Mouse (Mus musculus) bone marrow macrophage, adult 2 months (primary cell): ENCODE data around the gene Znrd1.

ENCODE experiments used
- CTCF ChIP-seq: IDR thresholded peaks from 2 replicates; pipeline ENCODE4 v1.5.1; 2012; ENCODE audit warnings: low read depth, mild to moderate bottlenecking, low read length, moderate library complexity
- POLR2A ChIP-seq: IDR thresholded peaks from 2 replicates; pipeline ENCODE4 v1.6.1; 2012; ENCODE audit warnings: mild to moderate bottlenecking, low read depth, low read length, borderline replicate concordance

DNA sequence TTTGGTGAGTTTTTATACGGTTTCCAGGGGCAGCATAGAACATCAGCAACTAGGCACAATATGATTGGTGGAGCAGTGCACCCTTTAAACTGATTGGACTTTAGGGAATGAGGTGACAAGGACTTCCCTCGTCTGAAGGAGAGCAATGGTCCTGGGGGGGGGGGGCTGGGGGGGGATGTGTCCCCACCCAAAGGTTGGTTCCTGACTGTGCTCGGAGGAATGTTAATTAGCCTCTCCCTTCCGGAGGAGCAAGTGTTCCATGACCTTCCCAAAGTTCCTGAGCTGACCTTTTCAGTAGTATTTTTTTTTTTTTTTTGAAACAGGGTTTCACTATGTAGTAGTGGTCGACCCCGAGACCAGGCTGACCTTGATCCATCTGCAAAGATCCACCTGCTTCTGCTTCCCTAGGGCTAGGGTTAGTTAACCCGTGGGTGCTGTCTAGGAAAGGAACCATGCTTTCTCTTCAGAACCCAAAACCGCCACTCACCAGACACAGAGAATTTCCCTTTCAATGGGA, 15.0 kb upstream of the Znrd1 start:
- TF ChIP-seq CTCF, result no peak
- no peak for TF ChIP-seq POLR2A
